Mouse (Mus musculus) liver, postnatal 0 days (tissue): ENCODE results near the gene Cpeb3.

Experiments
- CTCF ChIP-seq: sonication (generic); IDR thresholded peaks from 2 replicates; pipeline ENCODE4 v1.5.1; 2016; ENCODE audit warnings: antibody characterized with exemption, low read depth
- EP300 ChIP-seq: IDR thresholded peaks from 2 replicates; pipeline ENCODE4 v1.6.1; 2016; ENCODE audit warnings: antibody characterized with exemption, low read depth, mild to moderate bottlenecking

GRCm38 (mm10) chr19:37072871-37073629, 135.4 kb downstream of the Cpeb3 start:
- TF ChIP-seq CTCF (no peak), EP300 (no peak)
